Mouse (Mus musculus) E14TG2a.4 (cell line): Measurements from ENCODE around the gene Cdyl.
"Not testable (repeated sequence)": the region's sequence is repeated elsewhere in the genome, so short reads cannot be mapped to it uniquely, and the experiment has no call there.

ENCODE experiments used
- H3K27me3 ChIP-seq: 2 replicates; pipeline ENCODE4 v1.6.1; 2014; ENCODE audit warnings: low read length, control low read depth; ENCODE audit not compliant: insufficient read depth
- H3K36me3 ChIP-seq: 2 replicates; pipeline ENCODE4 v1.6.1; 2014; ENCODE audit warnings: low read length, control low read depth; ENCODE audit not compliant: insufficient read depth
- H3K4me1 ChIP-seq: replicated peaks from 2 replicates; pipeline ENCODE4 v1.6.1; 2014; ENCODE audit warnings: low read depth, low read length, control low read depth
- H3K4me3 ChIP-seq: replicated peaks from 2 replicates; pipeline ENCODE4 v1.5.1; 2014; ENCODE audit warnings: mild to moderate bottlenecking, low read length
- H3K9me3 ChIP-seq: 2 replicates; pipeline ENCODE4 v1.6.1; 2014; ENCODE audit warnings: low read length, control low read depth
- CTCF ChIP-seq: conservative IDR thresholded peaks from 2 replicates; pipeline ENCODE4 v1.5.1; 2014; ENCODE audit warnings: low read length
- NANOG ChIP-seq: IDR thresholded peaks from 2 replicates; pipeline ENCODE4 v1.6.1; 2014; ENCODE audit warnings: borderline replicate concordance, low read length, mixed read lengths
- POU5F1 ChIP-seq: IDR thresholded peaks from 2 replicates; pipeline ENCODE4 v1.6.1; 2014; ENCODE audit warnings: low read length, borderline replicate concordance

Gene Cdyl

DNA sequence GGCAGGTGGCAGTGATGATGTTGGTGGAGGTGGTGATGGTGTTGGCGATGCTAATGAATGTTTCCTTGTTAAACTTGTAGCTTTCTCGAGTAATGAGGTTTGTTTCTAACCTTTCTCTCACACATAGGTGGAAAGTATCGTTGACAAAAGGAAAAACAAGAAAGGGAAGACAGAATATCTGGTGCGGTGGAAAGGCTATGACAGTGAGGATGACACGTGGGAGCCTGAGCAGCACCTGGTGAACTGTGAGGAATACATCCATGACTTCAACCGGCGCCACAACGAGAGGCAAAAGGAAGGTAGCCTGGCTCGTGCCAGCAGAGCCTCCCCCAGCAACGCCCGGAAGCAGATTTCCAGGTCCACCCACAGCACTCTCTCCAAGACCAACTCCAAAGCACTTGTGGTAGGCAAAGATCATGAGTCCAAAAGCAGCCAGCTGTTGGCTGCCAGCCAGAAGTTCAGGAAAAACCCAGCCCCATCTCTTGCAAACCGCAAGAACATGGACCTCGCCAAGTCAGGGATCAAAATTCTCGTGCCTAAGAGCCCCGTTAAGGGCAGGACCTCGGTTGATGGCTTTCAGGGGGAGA lies 156.2 kb downstream of the Cdyl start:
- H3K36me3 ChIP-seq = peaks cover 78% of the 10 kb centered on the region
- TF ChIP-seq NANOG (no peak), POU5F1 (no peak), CTCF (no peak)
- no peaks in the 10 kb centered on the region for H3K9me3 ChIP-seq
- H3K4me1 ChIP-seq = peaks cover 61% of the 10 kb centered on the region
- H3K27me3 ChIP-seq = no peaks in the 10 kb centered on the region
- no peak overlapping the region for H3K4me3 ChIP-seq

GRCm38 (mm10) chr13:35817626-35818025 lies 158.0 kb downstream of the Cdyl start:
- Histone ChIP-seq H3K9me3 (no peaks in the 10 kb centered on the region), H3K36me3 (peaks cover 87% of the 10 kb centered on the region), H3K4me1 (peaks cover 56% of the 10 kb centered on the region), H3K4me3 (no peak overlapping the region), H3K27me3 (no peaks in the 10 kb centered on the region)
- no peak for TF ChIP-seq CTCF
- no peak for TF ChIP-seq POU5F1
- TF ChIP-seq NANOG = no peak

GRCm38 (mm10) chr13:35818060-35818459 lies 158.4 kb downstream of the Cdyl start:
- Histone ChIP-seq H3K9me3 (no peaks in the 10 kb centered on the region), H3K4me1 (peaks cover 56% of the 10 kb centered on the region), H3K36me3 (peaks cover 89% of the 10 kb centered on the region), H3K27me3 (no peaks in the 10 kb centered on the region), H3K4me3 (no peak overlapping the region)
- TF ChIP-seq NANOG = no peak
- no peak for TF ChIP-seq CTCF
- no peak for TF ChIP-seq POU5F1

- no peaks in the 10 kb centered on the region for H3K27me3 ChIP-seq
- no peak for TF ChIP-seq POU5F1
- no peak for TF ChIP-seq CTCF
- no peak for TF ChIP-seq NANOG
- H3K4me3 ChIP-seq = no peak overlapping the region
- H3K36me3 ChIP-seq = peaks cover 96% of the 10 kb centered on the region
- peaks cover 58% of the 10 kb centered on the region for H3K4me1 ChIP-seq
- H3K9me3 ChIP-seq = no peaks in the 10 kb centered on the region
Measured at GRCm38 (mm10) chr13:35821821-35822454, 162.3 kb downstream of the Cdyl start.

DNA sequence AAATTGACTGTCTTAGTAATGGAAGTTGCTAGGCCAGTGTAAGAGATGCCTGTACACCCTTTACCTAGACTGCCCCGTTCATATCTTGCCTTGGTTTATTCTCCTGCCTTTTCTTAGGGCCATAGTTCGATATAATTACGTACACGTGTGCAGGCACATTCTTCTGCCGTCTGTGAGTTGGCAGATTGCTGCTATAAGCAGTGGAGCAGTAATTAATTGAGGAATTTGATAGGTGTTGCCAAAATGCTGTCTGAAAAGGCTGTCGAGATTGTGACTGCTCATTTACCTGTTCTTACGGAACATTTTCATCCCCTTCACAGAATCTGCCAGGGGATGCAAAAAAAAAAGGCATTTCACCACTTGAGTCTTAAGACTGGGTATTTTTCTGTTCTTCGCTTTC lies 163.2 kb downstream of the Cdyl start:
- TF ChIP-seq POU5F1 (no peak), CTCF (no peak), NANOG (no peak)
- Histone ChIP-seq H3K36me3 (peaks cover 94% of the 10 kb centered on the region), H3K27me3 (no peaks in the 10 kb centered on the region), H3K4me3 (no peak overlapping the region), H3K9me3 (no peaks in the 10 kb centered on the region), H3K4me1 (peaks cover 52% of the 10 kb centered on the region)

DNA sequence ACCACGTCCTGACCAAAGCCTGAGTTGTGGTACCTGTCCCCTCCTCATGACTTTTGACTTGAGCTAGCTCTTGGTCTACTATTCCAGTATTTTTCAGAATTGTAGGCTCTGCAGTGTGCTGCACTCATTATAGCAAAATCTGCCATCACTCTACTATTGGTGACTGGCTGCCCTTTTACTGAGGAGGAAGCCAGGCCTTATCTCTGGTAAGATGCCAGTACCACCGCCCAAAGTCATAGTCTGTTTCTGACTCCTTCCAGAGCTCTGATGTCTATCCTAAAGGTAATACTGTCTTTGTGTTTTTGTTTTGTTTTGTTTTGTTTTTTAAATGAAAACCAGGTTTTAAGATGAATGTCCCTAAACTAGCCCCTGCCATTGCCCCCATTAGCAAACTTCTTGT lies 166.0 kb downstream of the Cdyl start:
- Histone ChIP-seq H3K36me3 (peaks cover 94% of the 10 kb centered on the region), H3K4me3 (no peak overlapping the region), H3K27me3 (no peaks in the 10 kb centered on the region), H3K4me1 (peaks cover 67% of the 10 kb centered on the region), H3K9me3 (no peaks in the 10 kb centered on the region)
- TF ChIP-seq CTCF = no peak
- no peak for TF ChIP-seq NANOG

DNA sequence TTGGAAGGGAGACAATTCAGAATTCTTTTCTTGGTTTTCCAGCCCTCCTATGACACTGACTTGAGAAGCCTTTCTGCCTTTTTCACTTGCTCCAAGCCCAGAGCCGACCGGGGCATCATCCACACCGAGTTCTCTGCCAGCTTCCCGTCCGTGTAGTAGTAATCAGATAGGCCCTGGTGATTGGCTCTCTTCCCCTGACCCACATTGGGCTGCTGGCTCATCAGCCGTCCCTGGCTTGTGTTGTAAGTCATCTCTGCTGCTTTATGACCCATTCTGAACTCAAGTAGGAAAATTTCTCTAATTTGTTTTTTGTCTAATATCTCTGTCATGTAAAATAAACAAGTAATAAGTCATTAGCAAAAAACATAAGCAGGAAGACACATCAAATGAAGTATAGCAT lies 173.0 kb downstream of the Cdyl start:
- peaks cover 57% of the 10 kb centered on the region for H3K36me3 ChIP-seq
- TF ChIP-seq POU5F1 = no peak
- no peak for TF ChIP-seq NANOG
- no peak for TF ChIP-seq CTCF
- peaks cover 75% of the 10 kb centered on the region for H3K4me1 ChIP-seq
- no peaks in the 10 kb centered on the region for H3K9me3 ChIP-seq
- no peak overlapping the region for H3K4me3 ChIP-seq
- no peaks in the 10 kb centered on the region for H3K27me3 ChIP-seq

DNA sequence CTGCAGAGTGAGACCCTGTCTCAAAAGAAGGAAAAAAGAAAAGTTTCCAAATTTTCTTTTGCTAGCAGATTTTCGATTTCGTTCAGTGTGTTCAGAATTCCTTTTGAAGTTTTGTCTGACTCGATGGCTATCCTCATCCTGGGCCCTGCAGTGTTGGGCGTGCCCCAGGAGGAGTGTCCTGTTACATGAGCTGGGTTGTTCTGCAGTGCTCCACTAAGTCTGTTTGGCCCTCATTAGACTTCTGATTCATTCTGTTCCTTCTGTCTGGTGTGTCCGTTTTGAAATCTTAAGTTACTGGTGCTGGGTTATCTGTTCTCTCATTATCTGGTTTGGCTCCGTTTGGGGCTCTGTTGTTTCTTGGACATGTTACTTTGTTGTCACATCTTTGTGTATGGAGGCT lies 174.3 kb downstream of the Cdyl start:
- Histone ChIP-seq H3K4me1 (peaks cover 77% of the 10 kb centered on the region), H3K9me3 (no peaks in the 10 kb centered on the region), H3K4me3 (no peak overlapping the region), H3K27me3 (no peaks in the 10 kb centered on the region), H3K36me3 (peaks cover 48% of the 10 kb centered on the region)
- TF ChIP-seq POU5F1 (no peak), CTCF (no peak), NANOG (no peak)

- H3K9me3 ChIP-seq = no peaks in the 10 kb centered on the region
- no peaks in the 10 kb centered on the region for H3K27me3 ChIP-seq
- no peak for TF ChIP-seq POU5F1
- TF ChIP-seq CTCF = no peak
- no peak overlapping the region for H3K4me3 ChIP-seq
- H3K36me3 ChIP-seq = peaks cover 50% of the 10 kb centered on the region
- H3K4me1 ChIP-seq = peaks cover 87% of the 10 kb centered on the region
Measured at GRCm38 (mm10) chr13:35835669-35836068, 176.0 kb downstream of the Cdyl start.

DNA sequence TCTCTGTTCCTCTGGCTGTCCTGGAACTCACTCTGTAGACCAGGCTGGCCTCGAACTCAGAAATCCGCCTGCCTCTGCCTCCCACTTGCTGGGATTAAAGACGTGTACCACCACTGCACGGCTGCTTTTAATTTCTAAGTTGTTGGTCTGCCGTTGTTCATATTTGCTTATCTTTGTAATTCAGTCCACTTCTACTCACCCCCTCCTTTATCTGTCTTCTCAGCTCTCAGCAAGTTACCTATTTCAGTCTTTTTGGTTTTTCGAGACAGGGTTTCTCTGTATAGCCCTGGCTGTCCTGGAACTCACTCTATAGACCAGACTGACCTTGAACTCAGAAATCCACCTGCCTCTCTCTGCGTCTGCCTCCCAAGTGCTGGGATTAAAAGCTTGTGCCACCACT lies 176.9 kb downstream of the Cdyl start:
- not testable (repeated sequence) for H3K9me3 ChIP-seq, H3K27me3 ChIP-seq, H3K4me3 ChIP-seq
- Histone ChIP-seq H3K36me3 (peaks cover 52% of the 10 kb centered on the region), H3K4me1 (peaks cover 88% of the 10 kb centered on the region)
